Mouse (Mus musculus): ENCODE measurements at regions not wholly inside any gene's neighbourhood (a gene's known extent, or its start where the extent isn't known, plus 50 kb on each side); places are given as distances from the start of the nearest gene placed in this dataset.

GRCm38 (mm10) chr5:116731509-116731908 is 139.9 kb upstream of the Srrm4 start:
- 86% methylated on average over 3 of the region's 3 CpGs for WGBS
- peak; percentile 49 for TF ChIP-seq CTCF (IDR thresholded peaks at IDR 0.05)
- H3K27ac ChIP-seq (ENCODE audit: low read depth, low read length) = no peak overlapping the region
- H3K27me3 ChIP-seq (ENCODE audit: insufficient read depth, low read length) = no peaks in the 10 kb centered on the region
- no peak for DNase-seq (ENCODE audit: low spot score)
- no peaks in the 10 kb centered on the region for H3K9me3 ChIP-seq (ENCODE audit: low read length)
- ATAC-seq (ENCODE audit: low FRiP score) = no peak
- no peaks in the 10 kb centered on the region for H3K4me1 ChIP-seq (ENCODE audit: insufficient read depth, low read length)
- H3K36me3 ChIP-seq (ENCODE audit: insufficient read depth, low read length) = no peaks in the 10 kb centered on the region
- no peak overlapping the region for H3K4me2 ChIP-seq (ENCODE audit: low read depth, low read length, poor library complexity, severe bottlenecking)
- H3K9ac ChIP-seq (replicated peaks; ENCODE audit: low read length, poor library complexity, severe bottlenecking) = no peak overlapping the region
- no peak overlapping the region for H3K4me3 ChIP-seq (ENCODE audit: low read depth, low read length)

- no peak overlapping the region for H3K27ac ChIP-seq (ENCODE audit: low read depth, low read length)
- no peak overlapping the region for H3K4me2 ChIP-seq (ENCODE audit: low read depth, low read length, poor library complexity, severe bottlenecking)
- no peaks in the 10 kb centered on the region for H3K36me3 ChIP-seq (ENCODE audit: insufficient read depth, low read length)
- H3K27me3 ChIP-seq (ENCODE audit: insufficient read depth, low read length) = no peaks in the 10 kb centered on the region
- DNase-seq (ENCODE audit: low spot score) (no peak), ATAC-seq (ENCODE audit: low FRiP score) (no peak)
- H3K4me3 ChIP-seq (ENCODE audit: low read depth, low read length) = no peak overlapping the region
- H3K4me1 ChIP-seq (ENCODE audit: insufficient read depth, low read length) = no peaks in the 10 kb centered on the region
- no peaks in the 10 kb centered on the region for H3K9me3 ChIP-seq (ENCODE audit: low read length)
- H3K9ac ChIP-seq (replicated peaks; ENCODE audit: low read length, poor library complexity, severe bottlenecking) = no peak overlapping the region
- 90% methylated on average over 1 of the region's 1 CpGs for WGBS
- no peak for TF ChIP-seq CTCF (IDR thresholded peaks at IDR 0.05)
These were observed 127.6 kb upstream of the Srrm4 start for GRCm38 (mm10) chr5:116719200-116719599.

DNA sequence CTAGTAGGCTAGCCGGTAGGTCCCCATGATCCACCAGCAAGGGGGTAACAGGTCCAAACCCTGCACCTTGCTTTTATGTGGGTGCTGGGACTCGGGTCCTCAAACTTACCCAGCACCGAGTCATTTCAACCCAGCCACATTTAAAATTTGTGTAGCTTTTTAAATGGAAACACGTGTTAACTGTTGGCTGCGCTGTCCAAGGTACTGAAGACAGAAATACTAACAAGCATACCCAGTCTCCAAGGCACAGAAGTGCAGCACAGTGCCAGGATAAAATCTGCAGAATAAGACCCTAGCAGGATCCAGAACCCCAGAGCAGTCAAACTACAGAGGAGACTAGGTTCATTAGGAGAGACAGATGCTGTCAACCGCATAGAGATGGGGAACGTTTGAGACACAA is 122.6 kb upstream of the Srrm4 start:
- H3K27me3 ChIP-seq (ENCODE audit: insufficient read depth, low read length) = no peaks in the 10 kb centered on the region
- H3K9ac ChIP-seq (replicated peaks; ENCODE audit: low read length, poor library complexity, severe bottlenecking) = no peak overlapping the region
- ATAC-seq (ENCODE audit: low FRiP score) (no peak), DNase-seq (ENCODE audit: low spot score) (peak; percentile 50)
- H3K9me3 ChIP-seq (ENCODE audit: low read length) = no peaks in the 10 kb centered on the region
- H3K4me3 ChIP-seq (ENCODE audit: low read depth, low read length) = no peak overlapping the region
- 35% methylated on average over 7 of the region's 7 CpGs for WGBS
- H3K4me2 ChIP-seq (ENCODE audit: low read depth, low read length, poor library complexity, severe bottlenecking) = no peak overlapping the region
- no peaks in the 10 kb centered on the region for H3K36me3 ChIP-seq (ENCODE audit: insufficient read depth, low read length)
- H3K27ac ChIP-seq (ENCODE audit: low read depth, low read length) = no peak overlapping the region
- no peak for TF ChIP-seq CTCF (IDR thresholded peaks at IDR 0.05)
- H3K4me1 ChIP-seq (ENCODE audit: insufficient read depth, low read length) = no peaks in the 10 kb centered on the region

GRCm38 (mm10) chr5:116712056-116712455 is 120.4 kb upstream of the Srrm4 start:
- no peak for ATAC-seq (ENCODE audit: low FRiP score)
- 82% methylated on average over 3 of the region's 3 CpGs for WGBS

GRCm38 (mm10) chr5:116708505-116708904 is 116.9 kb upstream of the Srrm4 start:
- Histone ChIP-seq H3K27me3 (ENCODE audit: insufficient read depth, low read length) (no peaks in the 10 kb centered on the region), H3K4me3 (ENCODE audit: low read depth, low read length) (no peak overlapping the region), H3K9ac (replicated peaks; ENCODE audit: low read length, poor library complexity, severe bottlenecking) (no peak overlapping the region), H3K27ac (ENCODE audit: low read depth, low read length) (no peak overlapping the region), H3K4me2 (ENCODE audit: low read depth, low read length, poor library complexity, severe bottlenecking) (no peak overlapping the region), H3K9me3 (ENCODE audit: low read length) (no peaks in the 10 kb centered on the region), H3K4me1 (ENCODE audit: insufficient read depth, low read length) (no peaks in the 10 kb centered on the region), H3K36me3 (ENCODE audit: insufficient read depth, low read length) (no peaks in the 10 kb centered on the region)
- ATAC-seq (ENCODE audit: low FRiP score) (no peak), DNase-seq (ENCODE audit: low spot score) (peak; percentile 29)
- no peak for TF ChIP-seq CTCF (IDR thresholded peaks at IDR 0.05)
- 32% methylated on average over 6 of the region's 6 CpGs for WGBS

More at GRCm38 (mm10) chr5:116712056-116712455, 120.4 kb upstream of the Srrm4 start:
- no peak overlapping the region for H3K4me2 ChIP-seq (ENCODE audit: low read depth, low read length, poor library complexity, severe bottlenecking)
- H3K4me3 ChIP-seq (ENCODE audit: low read depth, low read length) = no peak overlapping the region
- H3K27me3 ChIP-seq (ENCODE audit: insufficient read depth, low read length) = no peaks in the 10 kb centered on the region
- no peak for TF ChIP-seq CTCF (IDR thresholded peaks at IDR 0.05)
- no peak for DNase-seq (ENCODE audit: low spot score)
- no peaks in the 10 kb centered on the region for H3K4me1 ChIP-seq (ENCODE audit: insufficient read depth, low read length)
- H3K27ac ChIP-seq (ENCODE audit: low read depth, low read length) = no peak overlapping the region
- no peak overlapping the region for H3K9ac ChIP-seq (replicated peaks; ENCODE audit: low read length, poor library complexity, severe bottlenecking)
- no peaks in the 10 kb centered on the region for H3K36me3 ChIP-seq (ENCODE audit: insufficient read depth, low read length)
- no peaks in the 10 kb centered on the region for H3K9me3 ChIP-seq (ENCODE audit: low read length)

GRCm38 (mm10) chr5:116662466-116662865 is 70.8 kb upstream of the Srrm4 start:
- TF ChIP-seq CTCF (IDR thresholded peaks at IDR 0.05) = no peak
- no peak overlapping the region for H3K27ac ChIP-seq (ENCODE audit: low read depth, low read length)
- H3K9me3 ChIP-seq (ENCODE audit: low read length) = no peaks in the 10 kb centered on the region
- H3K27me3 ChIP-seq (ENCODE audit: insufficient read depth, low read length) = no peaks in the 10 kb centered on the region
- H3K9ac ChIP-seq (replicated peaks; ENCODE audit: low read length, poor library complexity, severe bottlenecking) = no peak overlapping the region
- H3K4me2 ChIP-seq (ENCODE audit: low read depth, low read length, poor library complexity, severe bottlenecking) = no peak overlapping the region
- H3K4me3 ChIP-seq (ENCODE audit: low read depth, low read length) = no peak overlapping the region
- peak; percentile 47 for DNase-seq (ENCODE audit: low spot score)
- ATAC-seq (ENCODE audit: low FRiP score) = no peak
- peaks cover 6% of the 10 kb centered on the region; the same call in 1 of the 2 replicates for H3K4me1 ChIP-seq (ENCODE audit: insufficient read depth, low read length)
- 60% methylated on average over 5 of the region's 5 CpGs for WGBS
- H3K36me3 ChIP-seq (ENCODE audit: insufficient read depth, low read length) = no peaks in the 10 kb centered on the region

Measured in midbrain, postnatal 0 days (tissue).